Mouse (Mus musculus) c-Kit-positive CD71-positive TER-119-positive erythroid progenitor cells, embryonic 14.5 days (primary cell): Measurements from ENCODE around the gene Fam13c.

ENCODE experiments used
- DNase-seq: peaks from one replicate; pipeline ENCODE4 v3.0.0-alpha.2; 2013; ENCODE audit warnings: low spot score

Fam13c gene

GRCm38 (mm10) chr10:70520143-70521131, 80.2 kb downstream of the Fam13c start:
- no peak for DNase-seq

DNA sequence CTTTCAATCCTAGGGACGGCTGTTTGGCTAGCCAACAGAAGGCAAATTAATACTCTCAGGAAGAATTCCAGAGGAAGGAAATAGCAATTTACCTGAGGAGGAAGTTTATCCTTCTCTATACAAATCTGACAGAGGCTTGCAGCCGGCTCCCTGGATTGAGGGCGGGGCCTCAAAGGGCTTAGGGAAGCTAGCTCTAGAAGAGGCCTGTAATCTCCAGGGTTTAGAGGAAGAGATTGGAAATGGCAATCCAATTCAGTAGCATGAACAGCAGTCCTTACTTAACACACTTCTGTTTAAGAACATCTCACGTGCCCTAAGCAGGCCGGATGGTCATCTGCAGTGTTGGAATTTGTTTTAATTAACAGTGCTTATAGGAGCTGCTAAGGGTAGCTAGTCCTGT, 81.1 kb downstream of the Fam13c start:
- DNase-seq: no peak

DNA sequence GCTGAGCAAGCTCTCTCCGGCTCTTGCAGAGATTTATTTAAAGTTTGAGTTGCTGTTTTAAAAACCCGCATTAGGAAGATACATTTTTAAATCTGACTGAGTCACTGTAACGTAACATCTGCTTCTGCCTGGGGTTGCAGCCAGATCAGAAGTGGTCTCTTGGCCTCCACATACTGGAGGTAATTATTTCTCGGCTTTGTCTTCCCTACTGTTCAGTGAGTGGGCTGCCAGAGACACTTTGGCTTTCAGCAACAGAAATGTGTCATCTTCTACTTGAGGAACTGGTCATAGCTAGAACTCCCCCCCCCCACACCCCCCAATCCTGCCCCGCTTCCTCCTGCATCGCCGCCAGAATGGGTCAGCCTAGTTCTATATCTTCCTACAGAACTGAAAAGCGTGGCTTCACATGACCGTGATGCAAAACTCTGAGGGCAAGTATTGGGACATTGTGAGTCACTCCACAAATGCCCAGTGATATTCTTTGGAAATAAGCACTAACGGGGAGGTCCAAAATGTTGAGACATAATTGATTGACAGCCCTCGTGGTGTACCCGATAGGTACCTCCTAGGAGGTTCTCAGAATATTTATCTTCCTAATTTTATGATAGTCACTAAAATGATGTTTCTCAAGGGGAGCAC, 90.0 kb downstream of the Fam13c start:
- no peak for DNase-seq

- no peak for DNase-seq
Observed at GRCm38 (mm10) chr10:70532249-70532648, 92.0 kb downstream of the Fam13c start.

GRCm38 (mm10) chr10:70533301-70533781, 93.1 kb downstream of the Fam13c start:
- no peak for DNase-seq

- no peak for DNase-seq
Observed at GRCm38 (mm10) chr10:70533986-70534385, 93.7 kb downstream of the Fam13c start.

DNA sequence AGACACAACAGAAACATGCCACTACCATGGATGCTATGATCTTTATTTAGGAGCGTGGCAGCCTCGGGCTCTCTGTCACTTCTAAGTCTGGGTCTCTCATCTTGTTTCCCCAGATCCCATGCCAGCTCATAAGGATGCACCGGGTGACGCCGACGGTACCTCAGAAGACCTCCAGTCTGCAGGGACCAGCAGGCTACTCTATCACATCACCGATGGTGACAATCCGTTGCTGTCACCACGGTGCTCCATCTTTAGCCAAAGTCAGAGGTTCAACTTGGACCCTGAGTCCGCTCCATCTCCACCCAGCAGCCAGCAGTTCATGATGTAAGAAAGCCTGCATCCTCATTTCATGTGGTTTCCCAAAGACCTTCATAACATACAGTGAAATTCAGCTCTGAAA, 94.3 kb downstream of the Fam13c start:
- no peak for DNase-seq

- DNase-seq: no peak
Observed at GRCm38 (mm10) chr10:70535401-70535800, 95.1 kb downstream of the Fam13c start.

- no peak for DNase-seq
Observed at GRCm38 (mm10) chr10:70537694-70538093, 97.4 kb downstream of the Fam13c start.

GRCm38 (mm10) chr10:70539251-70539650, 99.0 kb downstream of the Fam13c start:
- DNase-seq: no peak

DNA sequence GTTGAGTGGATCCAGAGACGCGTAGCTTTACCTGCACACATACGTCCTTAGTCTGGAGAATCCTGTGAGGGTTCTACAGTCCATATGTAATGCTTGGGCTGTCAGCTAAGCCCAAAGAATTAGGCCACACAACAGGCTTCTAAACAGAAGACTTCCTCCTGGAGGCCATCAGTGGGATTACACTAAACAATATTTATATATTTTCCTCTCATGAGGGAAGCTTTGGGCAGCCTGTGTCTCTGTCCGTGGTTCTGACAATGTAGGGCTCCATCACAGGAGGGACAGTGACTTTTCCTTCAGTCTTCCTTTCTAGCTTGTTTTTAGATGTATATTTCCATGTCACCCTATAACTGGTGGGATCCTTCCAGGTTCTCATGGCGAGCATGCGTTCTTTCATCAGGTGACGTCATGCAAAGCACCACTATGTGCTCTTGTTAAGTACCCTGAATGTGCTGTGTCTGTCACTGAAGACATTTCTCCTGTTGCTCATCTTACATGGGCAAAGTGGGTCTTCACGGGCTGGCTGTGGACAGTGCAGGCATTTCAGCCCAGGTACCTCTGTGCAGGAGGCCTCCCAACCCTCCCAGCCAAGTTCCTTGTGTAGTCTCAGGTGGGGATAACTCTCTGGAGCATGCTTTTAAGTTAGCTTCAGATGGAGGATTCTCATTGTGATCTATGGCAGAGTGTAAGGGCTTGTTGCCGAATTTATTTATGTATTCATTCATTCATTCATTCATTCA, 100.3 kb downstream of the Fam13c start:
- no peak for DNase-seq

- no peak for DNase-seq
Observed at GRCm38 (mm10) chr10:70542857-70543256, 102.6 kb downstream of the Fam13c start.

GRCm38 (mm10) chr10:70552531-70552930, 112.2 kb downstream of the Fam13c start:
- no peak for DNase-seq

- DNase-seq: peak; percentile 2
Observed at GRCm38 (mm10) chr10:70563636-70564035, 123.4 kb downstream of the Fam13c start.

DNA sequence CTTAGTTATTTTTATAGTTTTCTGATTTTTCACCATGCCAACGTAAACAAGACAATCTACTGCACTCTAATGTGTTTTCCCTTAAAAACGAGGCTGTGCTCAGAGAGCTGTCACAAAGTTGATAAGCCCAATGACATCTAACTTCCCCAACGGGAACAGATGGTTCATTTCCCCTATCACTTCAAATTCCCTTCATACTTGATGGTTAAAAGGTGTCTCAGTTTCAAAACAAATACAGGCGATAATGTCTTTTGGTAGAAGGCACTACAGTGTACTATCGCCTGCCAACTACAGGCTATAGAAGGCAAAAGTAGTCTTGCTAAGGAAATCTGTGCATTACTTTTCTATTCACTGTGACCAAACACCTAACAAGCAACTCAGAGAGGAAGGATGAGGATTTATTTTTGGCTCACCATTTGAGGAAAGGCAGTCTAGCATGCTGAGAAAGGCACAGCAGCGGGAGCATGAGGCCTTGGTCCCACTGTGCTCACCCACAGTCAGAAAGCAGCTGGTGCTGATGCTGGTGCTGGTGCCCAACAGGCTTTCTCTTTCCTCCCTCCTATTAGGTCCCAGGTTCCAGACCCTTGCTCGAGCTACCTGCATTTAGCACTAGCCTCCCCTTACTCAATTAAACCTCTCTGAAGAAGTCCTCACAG, 141.4 kb downstream of the Fam13c start:
- DNase-seq: no peak

DNA sequence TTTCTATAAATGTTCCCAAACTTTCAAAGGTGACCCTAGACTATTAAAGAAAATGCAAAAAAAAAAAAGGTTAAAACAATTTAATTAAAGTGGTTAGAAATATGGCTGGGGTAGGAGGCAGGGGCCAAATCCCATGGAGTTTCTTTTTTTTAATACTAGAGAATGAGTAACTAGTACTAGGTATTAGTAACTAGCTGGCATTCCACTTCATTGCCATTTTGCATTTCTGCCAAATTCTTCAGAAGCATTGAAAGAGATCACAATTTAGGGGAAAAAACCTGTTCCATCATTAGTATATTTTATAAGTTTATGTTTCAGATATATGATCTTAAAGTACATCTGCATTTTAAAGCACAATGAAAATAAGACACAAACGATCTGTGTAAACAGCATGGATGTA, 143.9 kb downstream of the Fam13c start:
- DNase-seq: no peak

DNA sequence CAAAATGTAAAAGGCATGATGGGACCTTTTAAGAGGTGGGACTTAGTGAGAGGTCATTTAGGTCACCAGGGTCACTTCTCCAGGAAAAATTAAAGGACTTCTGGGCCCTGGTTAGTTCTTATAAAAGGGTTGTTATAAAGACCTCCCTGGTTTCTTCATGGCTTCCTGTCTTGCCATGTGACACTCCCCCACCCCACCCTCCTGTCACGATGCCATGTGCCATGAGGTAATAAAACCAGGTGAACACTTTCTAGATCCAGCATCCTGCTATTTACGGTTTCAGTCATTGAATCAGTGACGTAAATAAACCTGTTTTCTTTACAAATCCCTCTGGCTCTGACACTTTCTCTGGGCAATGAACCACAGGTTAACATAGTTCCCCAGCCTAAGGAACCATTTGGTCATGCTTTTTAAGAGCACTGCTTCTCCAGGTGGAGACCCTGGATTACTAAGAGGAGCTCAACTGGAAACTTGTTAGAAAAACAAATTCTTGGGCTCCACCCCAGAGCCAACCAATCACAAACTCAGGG, 146.7 kb downstream of the Fam13c start:
- DNase-seq: no peak

- no peak for DNase-seq
Observed at GRCm38 (mm10) chr10:70594007-70594406, 153.7 kb downstream of the Fam13c start.

DNA sequence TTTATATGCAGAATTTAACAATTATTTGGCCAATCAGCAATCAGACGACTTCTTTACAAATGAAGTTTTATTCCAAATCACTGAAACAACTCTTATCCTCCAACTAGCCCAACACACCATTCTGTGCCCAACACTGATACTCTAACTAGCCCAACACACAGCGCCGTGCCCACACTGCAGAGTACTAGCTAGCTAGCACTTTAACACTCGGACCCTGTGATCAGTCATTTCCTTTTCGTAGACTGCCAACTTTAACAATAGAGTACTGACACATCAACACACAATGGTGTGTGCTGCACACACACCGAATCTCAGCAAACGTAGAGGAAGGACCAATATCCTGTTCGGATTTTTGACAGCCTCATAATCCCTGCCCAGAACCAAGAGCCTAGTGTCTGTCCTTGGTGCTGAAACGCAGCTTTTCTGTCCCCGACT, 157.8 kb downstream of the Fam13c start:
- no peak for DNase-seq

DNA sequence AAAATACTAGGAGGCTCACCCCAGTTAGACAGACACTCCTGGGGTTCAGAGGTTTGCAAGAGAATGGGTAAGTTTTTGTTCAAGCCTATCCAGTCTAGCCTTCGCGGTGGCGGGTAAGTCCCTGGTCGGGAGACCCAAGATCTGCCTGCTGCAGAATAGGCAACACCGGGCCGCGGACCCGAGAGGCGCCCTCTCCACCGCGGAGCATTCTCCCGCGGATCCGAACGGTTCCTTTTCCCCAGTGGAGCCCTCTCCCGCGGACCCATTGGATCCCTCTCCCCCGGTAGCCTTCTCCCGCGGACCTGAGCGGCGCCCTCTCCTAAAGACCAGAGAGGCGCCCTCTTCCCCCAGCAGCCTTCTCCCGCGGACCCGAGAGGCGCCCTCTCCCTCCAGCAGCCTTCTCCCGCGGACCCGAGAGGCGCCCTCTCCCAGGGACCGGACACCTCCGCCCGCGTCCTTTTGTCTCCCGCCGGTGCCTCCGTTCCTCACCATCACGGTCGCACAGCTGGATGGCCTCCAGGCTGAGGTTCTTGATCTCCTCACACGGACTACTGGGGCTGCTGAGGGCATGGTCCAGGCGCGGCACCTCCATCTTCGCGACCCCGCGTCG, 158.3 kb downstream of the Fam13c start:
- DNase-seq: peak; percentile 0
